Mouse (Mus musculus) ES-E14 (cell line): Measurements from ENCODE around the gene Tmem109. TPM values are rescaled to one million over a fixed set of nuclear protein-coding genes. Genes with fewer than 3 reads are reported as not detected.

ENCODE experiments used
- DNase-seq: peaks from one replicate; pipeline ENCODE4 v3.0.0-alpha.2; 2013; ENCODE audit warnings: low read depth, low spot score
- H3K27ac ChIP-seq: 2 replicates; pipeline ENCODE4 v1.5.1; 2012; ENCODE audit warnings: low read depth, mild to moderate bottlenecking, low read length, moderate library complexity, mixed read lengths; ENCODE audit not compliant: poor library complexity, insufficient read depth, severe bottlenecking
- H3K36me3 ChIP-seq: 2 replicates; pipeline ENCODE4 v1.6.1; 2012; ENCODE audit warnings: mild to moderate bottlenecking, low read length, moderate library complexity, mixed read lengths; ENCODE audit not compliant: control insufficient read depth, poor library complexity, insufficient read depth, severe bottlenecking
- H3K4me1 ChIP-seq, 2 experiments: fragments of 150-350 bp in 1 of 2; sonication (generic) in 1 of 2; 2 replicates each; pipeline ENCODE4 v1.6.1; 2012; ENCODE audit warnings: low read length in 2 of 2, mild to moderate bottlenecking in 1 of 2, mixed read lengths in 1 of 2; ENCODE audit not compliant: control insufficient read depth in 2 of 2, insufficient read depth in 2 of 2, poor library complexity in 1 of 2
- H3K4me3 ChIP-seq, 2 experiments: fragments of 150-350 bp in 1 of 2; sonication (generic) in 1 of 2; 2 replicates each; pipeline ENCODE4 v1.5.1; 2012; ENCODE audit warnings: low read length in 2 of 2, low read depth in 1 of 2, mild to moderate bottlenecking in 1 of 2, mixed read lengths in 1 of 2; ENCODE audit not compliant: insufficient read depth in 1 of 2, poor library complexity in 1 of 2, severe bottlenecking in 1 of 2
- H3K9ac ChIP-seq: 2 replicates; pipeline ENCODE4 v1.6.1; 2012; ENCODE audit warnings: low read depth, mild to moderate bottlenecking, low read length, mixed read lengths; ENCODE audit not compliant: poor library complexity, insufficient read depth, severe bottlenecking
- H3K9me3 ChIP-seq: fragments of 150-350 bp; sonication (generic); 2 replicates; pipeline ENCODE4 v1.6.1; 2012; ENCODE audit warnings: low read depth, mild to moderate bottlenecking, low read length; ENCODE audit not compliant: control insufficient read depth, insufficient read depth
- CHD2 ChIP-seq: IDR thresholded peaks from 2 replicates; pipeline ENCODE4 v1.6.1; 2014; ENCODE audit warnings: mild to moderate bottlenecking, low read depth, low read length, inconsistent platforms
- HCFC1 ChIP-seq: IDR thresholded peaks from 2 replicates; pipeline ENCODE4 v1.6.1; 2012; ENCODE audit warnings: low read length, inconsistent platforms, borderline replicate concordance; ENCODE audit not compliant: insufficient read depth
- MAFK ChIP-seq: IDR thresholded peaks from 2 replicates; pipeline ENCODE4 v1.6.1; 2014; ENCODE audit warnings: mild to moderate bottlenecking, low read depth, low read length, inconsistent platforms; ENCODE audit not compliant: insufficient read depth
- ZC3H11A ChIP-seq: IDR thresholded peaks from 2 replicates; pipeline ENCODE4 v1.6.1; 2012; ENCODE audit warnings: low read depth, mild to moderate bottlenecking, inconsistent platforms, low read length, borderline replicate concordance
- ZNF384 ChIP-seq: IDR thresholded peaks from 2 replicates; pipeline ENCODE4 v1.6.1; 2012; ENCODE audit warnings: low read depth, low read length, inconsistent platforms
- in situ Hi-C, 2 experiments: fragments of 600-800 bp; cut with MboI; formaldehyde crosslinking; loops; one replicate each; pipeline ENCODE4 v1.15.1; 2025; ENCODE audit warnings: low sequenced_read_pairs in 2 of 2, inconsistent platforms in 1 of 2; ENCODE audit not compliant: unreplicated experiment in 2 of 2
- total RNA-seq: library from RNA; depleted of rRNA; stranded (reverse); fragments of 300-350 nt; gene quantifications from 2 replicates; pipeline ENCODE4 v1.2.3, GENCODE M21; 2012

Gene Tmem109
- total RNA-seq, 1 experiment: 25.3 TPM

GRCm38 (mm10) chr19:10878201-10878837, 3.5 kb downstream of the Tmem109 start:
- H3K9ac ChIP-seq: no peak overlapping the region
- in situ Hi-C loops: no loop called here
- no peak for DNase-seq
- TF ChIP-seq ZNF384: no peak
- H3K36me3 ChIP-seq: peaks cover 5% of the 10 kb centered on the region; the same call in 1 of the 2 replicates
- H3K4me3 ChIP-seq: no peak overlapping the region
- no peaks in the 10 kb centered on the region for H3K9me3 ChIP-seq
- no peak overlapping the region for H3K27ac ChIP-seq
- H3K4me1 ChIP-seq: peaks cover 0 to 18% of the 10 kb centered on the region in 2 experiments; a peak in 2 of 4 replicates

- no peak overlapping the region for H3K9ac ChIP-seq
- no peaks in the 10 kb centered on the region for H3K9me3 ChIP-seq
- in situ Hi-C loops: no loop called here
- H3K27ac ChIP-seq: no peak overlapping the region
- peaks cover 4 to 9% of the 10 kb centered on the region in 2 experiments; a peak in 2 of 4 replicates for H3K4me1 ChIP-seq
- TF ChIP-seq MAFK (no peak), HCFC1 (no peak), CHD2 (no peak), ZNF384 (no peak), ZC3H11A (no peak)
- peaks cover 15% of the 10 kb centered on the region; the same call in 1 of the 2 replicates for H3K36me3 ChIP-seq
- H3K4me3 ChIP-seq: no peak overlapping the region
- no peak for DNase-seq
These were observed 10.4 kb downstream of the Tmem109 start for GRCm38 (mm10) chr19:10871328-10871961.

- Histone ChIP-seq H3K36me3 (peaks cover 18% of the 10 kb centered on the region; the same call in 1 of the 2 replicates), H3K9me3 (no peaks in the 10 kb centered on the region), H3K27ac (no peak overlapping the region), H3K9ac (no peak overlapping the region), H3K4me3 (no peak overlapping the region), H3K4me1 (peaks cover 4 to 9% of the 10 kb centered on the region in 2 experiments; a peak in 2 of 4 replicates)
- in situ Hi-C loops: no loop called here
- DNase-seq: no peak
- no peak for TF ChIP-seq ZC3H11A
- TF ChIP-seq MAFK: no peak
- no peak for TF ChIP-seq ZNF384
- no peak for TF ChIP-seq CHD2
- TF ChIP-seq HCFC1: no peak
These were observed 11.1 kb downstream of the Tmem109 start for GRCm38 (mm10) chr19:10870676-10871075.

GRCm38 (mm10) chr19:10869886-10870527, 11.8 kb downstream of the Tmem109 start, which contains the start of gene Tmem132a:
Gene Tmem132a, minus strand, starts transcription at chr19:10869940.
- peak within 1 kb of the TSS; percentile 82 to 84 for H3K4me3 ChIP-seq
- no peak for DNase-seq
- no peaks in the 10 kb centered on the region for H3K9me3 ChIP-seq
- H3K9ac ChIP-seq: peak within 1 kb of the TSS; percentile 85
- no peak within 1 kb of the TSS for H3K27ac ChIP-seq
- in situ Hi-C loops: no loop called here
- no peak for TF ChIP-seq MAFK
- no peak for TF ChIP-seq ZC3H11A
- H3K36me3 ChIP-seq: peaks cover 22% of the 10 kb centered on the region; the same call in 1 of the 2 replicates
- peaks cover 4 to 9% of the 10 kb centered on the region in 2 experiments; a peak in 2 of 4 replicates for H3K4me1 ChIP-seq
